Mouse (Mus musculus) kidney, postnatal 10 days (tissue): ENCODE measurements around the gene Pwwp2b.

Source experiments
- DNase-seq: peaks from one replicate; pipeline ENCODE4 v3.0.0; 2021; ENCODE audit warnings: mixed read lengths

Gene Pwwp2b

DNA sequence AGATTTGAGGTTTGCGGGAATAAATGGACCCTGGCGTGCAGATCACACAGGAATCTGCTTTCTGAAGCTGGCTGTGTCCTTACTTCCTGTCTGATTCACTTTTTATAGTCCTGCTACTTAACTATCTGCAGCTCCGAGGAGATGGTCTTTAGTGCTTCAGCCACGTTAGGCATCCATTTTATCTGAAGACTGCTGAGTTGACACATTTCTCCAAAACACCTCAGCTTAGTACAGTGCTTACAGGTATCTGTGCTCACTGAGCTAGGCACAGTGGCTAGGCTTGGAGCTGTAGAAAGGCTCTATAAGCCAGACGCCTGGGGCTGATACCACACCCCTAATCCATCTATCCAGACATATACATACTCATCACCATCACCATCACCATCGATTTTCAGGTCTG, 17.4 kb downstream of the Pwwp2b start:
- DNase-seq: no peak

DNA sequence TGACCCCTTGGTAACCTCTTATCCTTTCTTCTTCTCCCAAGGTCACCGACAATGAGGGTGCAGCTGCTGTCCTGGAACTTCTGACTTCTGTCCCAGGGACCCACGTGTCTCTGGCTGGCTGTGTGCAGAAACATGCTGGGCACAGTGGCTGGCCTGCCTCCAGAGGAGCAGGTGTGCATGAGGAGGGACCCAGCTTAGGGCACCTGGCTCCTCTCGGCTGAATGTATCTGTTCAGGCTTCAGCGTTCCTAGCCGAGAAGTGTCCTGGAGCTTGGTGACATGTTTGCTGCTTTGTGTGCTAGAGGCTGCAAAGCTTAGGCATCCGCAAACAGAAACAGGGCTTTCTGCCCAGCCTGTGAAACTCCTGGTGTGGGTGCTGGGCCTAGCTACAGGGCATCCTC, 18.1 kb downstream of the Pwwp2b start:
- no peak for DNase-seq

DNA sequence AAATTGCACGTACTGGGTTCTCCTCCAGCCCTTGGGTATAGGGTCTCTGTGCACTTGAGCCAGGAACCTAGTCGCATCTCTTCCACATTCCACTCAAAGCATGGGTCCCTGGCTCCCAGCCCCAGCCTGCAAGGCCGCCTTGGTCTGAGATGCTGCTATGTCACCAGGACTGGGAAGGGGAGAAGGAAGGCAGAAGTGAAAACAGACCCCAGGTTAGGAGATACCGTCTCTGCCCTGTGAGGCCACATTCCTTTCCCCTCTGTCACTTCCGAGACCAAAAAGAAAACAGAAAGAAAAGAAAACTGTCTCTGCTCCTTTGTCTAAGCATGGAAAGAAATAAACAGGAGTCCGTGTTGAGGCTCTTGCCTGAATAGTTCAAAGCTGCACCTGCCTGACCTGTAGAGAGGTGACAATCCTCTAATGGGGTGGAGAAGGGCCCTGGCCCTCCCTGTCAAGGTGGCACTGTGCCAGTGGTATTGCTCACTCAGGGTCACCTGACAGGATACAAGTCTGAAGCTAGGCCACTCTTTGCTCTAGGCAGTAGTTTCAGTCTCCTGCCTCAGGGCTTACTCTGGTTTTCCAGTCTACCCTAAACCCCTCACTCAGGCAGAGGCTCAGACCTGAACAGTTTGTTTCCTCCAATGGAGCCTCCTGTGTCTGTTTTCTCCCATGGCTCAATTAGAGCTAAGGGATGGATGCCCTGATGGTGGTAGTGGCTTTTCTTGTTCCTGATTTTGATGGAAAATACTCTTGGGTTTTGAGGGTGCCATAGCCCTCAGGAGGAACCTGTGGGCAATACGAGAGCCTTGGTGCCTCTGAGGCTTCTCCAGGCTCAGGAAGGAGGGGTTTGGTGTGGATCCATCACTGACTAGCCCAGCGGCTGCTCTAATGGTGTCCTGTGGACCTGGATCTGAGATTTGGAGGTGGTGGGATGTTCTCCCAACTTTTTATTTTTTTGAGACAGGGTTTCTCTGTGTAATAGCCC, 18.9 kb downstream of the Pwwp2b start:
- DNase-seq: peak; percentile 60

DNA sequence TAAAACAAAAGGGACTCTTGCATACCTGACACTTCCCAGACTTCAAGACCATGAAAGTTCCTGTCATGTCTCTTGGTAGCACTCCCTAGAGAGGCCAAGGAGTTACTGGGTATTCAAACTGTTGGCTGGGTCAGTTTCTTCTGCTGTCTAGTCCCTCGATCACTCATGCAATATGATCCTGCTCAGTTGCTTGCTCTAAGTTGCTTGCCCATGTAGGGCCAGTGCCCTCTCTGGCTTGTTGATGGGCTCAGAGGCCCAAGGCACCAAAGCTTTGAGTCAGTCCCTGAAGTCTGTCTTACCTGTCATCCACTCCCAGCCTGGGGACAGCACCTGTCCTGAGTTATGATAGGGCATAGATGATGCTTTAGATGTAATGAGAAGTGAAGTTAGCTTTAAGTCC, 22.5 kb downstream of the Pwwp2b start:
- no peak for DNase-seq

DNA sequence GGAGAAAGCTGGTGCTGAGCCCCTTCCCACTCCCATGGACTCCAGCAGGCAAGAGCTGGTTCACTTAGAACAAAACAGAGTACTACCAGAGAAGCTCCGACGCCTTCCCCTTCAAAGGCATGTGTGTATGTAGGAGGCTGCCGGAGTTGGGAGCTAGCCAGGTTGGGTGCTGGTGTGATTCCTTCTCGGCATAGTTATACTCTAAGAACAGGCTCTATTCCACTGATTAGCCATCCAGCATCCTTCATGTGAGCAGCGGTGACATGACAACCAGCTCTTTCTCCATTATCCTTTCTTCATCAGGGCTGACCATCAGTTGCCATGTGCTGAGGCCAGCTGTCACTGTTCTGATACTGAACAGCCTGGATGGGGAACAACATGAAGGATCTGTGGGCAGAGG, 23.6 kb downstream of the Pwwp2b start:
- no peak for DNase-seq

DNA sequence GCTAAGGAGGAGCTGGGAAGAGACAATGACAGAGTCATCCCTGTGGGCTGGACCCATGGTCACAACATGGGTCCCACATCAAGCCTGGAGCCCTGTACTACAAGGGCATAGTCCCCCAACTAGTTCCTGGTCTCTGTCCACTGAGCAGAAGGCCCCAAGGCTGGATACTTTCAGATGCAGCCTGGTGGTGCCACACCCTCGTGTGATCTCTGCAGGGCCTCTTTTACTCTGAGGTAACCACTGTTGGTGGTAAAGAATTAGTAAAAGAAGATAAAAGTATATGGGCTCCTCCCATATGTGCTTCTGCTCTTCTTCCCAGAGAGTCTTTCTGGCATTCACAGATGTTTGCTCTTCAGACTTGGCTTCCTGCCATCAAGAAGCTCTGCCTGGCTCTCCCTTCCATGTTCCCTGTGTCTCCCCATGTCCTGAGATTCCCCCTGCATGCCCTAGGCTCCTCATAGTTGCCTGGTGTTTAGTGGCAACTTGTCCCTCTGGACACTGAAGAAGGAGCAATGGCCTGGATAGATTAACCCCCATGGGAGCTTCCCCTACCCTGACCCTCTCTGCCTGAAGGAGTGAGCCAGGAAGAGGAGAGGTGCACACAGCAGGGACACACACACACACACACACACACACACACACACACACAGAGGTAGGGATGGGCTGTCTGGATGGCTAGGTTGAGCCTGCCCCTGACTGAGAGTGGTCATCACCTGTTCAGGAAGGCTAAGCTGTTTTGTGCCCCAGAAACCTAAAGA, 24.5 kb downstream of the Pwwp2b start:
- peak; percentile 52 for DNase-seq

DNA sequence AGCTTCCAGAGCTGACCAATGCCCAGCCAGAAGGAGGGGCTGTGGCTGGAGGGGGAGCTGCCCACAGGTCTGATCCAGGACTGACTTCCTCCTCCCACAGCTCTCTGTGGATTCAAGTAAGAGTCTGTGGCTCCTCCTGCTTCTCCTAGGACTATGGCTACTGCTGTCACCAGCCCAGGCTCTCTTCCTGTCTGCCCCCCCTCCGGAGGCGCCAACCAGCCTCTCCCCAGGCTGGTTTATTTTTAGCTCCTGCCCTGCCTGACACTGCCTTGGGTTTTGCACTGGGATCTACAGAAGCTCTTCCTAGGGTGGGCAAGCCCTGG, 25.1 kb downstream of the Pwwp2b start:
- peak; percentile 74 for DNase-seq

DNA sequence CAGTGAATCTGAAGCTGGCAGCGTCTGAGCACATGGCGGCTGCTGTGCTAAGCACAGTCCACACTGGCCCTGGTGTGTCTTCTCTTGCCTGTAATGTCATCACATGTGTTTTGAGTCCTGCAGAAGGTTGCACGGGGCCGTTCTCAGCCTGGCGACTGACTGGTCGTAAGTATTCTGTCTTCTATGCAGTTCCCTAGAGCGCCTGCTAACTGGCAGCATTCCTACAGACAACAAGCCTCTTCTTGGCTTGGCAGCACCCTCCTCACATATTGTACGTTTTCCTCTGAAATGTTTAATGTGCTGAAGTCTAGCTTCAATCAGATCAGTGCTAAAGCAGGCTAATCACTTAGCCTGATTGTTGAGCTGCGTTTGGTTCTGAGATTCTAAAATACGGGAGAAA, 27.3 kb downstream of the Pwwp2b start:
- DNase-seq: no peak

DNA sequence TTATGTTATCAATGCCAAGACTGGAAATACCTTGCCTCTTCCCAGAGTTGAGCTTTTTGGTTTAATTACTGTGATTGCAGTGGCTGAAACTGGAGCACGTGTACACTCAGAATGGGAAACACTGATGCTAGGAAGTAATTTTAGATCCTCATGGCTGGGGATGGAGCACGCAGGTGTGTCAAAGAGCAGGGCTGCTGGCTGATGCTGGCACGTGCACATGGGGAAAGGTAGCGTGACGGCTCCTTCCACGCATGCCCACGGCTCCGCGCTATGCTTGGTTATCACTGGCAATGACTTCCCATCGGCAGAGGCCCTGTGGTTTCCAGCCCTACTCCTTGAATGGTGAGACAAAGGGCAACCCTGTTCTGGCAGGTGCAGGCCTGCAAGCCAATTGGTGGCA, 27.9 kb downstream of the Pwwp2b start:
- no peak for DNase-seq

DNA sequence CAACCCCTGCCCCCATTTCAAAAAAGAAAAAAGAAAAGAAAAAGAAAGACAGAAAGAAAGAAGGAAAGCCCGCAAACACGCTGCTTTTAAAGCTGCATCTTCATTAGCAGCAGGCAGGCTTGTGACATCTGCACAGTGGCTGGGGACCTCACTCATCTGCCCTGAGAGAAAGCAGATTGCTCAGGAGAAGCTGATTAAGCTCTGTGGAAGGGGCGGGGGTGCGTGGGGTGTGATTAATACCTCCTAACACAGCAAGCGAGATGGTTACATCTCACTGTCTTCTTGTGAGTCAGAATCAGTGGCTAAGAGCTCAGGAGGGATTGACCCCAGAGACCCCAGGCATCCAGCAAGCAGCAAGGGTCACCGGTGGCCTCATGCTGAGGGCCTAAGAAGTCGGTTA, 29.3 kb downstream of the Pwwp2b start:
- no peak for DNase-seq

DNA sequence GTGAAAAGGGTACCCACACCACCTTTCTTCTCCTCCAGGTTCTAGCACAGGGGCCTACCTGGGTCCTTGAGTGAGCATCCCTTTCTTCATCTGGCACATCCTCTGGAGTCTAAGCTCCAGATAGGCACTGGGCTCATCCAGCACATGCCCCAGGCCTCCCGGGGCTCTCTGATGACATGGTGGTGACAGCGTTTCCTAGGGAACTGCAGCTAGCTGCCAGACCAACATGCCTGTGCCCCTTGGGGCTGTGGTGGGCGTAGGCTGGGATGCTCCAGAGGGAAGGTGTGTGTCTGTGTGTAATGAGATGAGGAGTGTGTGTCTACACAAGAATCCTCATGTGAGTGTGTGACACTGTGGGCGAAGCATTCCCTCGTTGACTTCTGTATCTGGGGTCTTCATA, 31.3 kb downstream of the Pwwp2b start:
- DNase-seq: no peak

DNA sequence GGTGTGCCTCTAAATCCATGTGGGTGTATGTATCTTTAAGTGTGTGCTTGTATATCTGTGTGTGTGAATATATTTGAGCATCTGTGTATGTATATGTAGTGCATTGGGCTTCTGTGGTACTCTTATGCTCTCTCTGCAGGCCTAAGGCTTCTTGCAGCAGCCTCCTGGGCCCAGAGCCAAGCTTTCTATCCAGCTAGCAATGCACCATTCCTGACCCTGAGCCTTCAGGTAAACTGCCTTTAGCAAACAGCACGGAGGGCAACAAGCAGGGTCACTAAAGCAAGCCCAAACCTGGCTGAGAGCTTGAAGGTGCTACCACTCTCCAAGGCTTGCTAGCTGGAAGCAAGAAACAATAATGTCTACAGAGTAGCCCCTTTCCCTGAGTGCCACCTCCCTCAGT, 31.8 kb downstream of the Pwwp2b start:
- DNase-seq: no peak

DNA sequence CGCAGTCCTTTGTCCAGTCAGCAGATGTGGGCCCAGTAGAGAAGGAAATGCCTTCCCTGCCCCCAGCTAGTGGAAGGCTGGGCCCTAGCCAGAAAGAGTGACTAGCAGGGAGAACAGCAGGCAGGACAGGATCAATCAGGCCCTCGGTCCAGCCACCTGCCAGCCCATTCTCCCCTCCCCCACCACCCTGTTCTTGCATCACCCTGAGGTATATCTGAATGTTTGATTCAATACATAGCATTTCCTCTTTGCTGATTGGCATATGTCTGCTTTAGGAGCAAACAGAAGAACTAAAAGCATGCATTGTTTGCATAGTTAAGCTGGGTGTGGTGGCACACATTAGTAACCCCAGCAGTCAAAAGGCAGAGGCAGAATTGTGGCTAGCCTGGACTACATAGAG, 32.9 kb downstream of the Pwwp2b start:
- DNase-seq: peak; percentile 66

DNA sequence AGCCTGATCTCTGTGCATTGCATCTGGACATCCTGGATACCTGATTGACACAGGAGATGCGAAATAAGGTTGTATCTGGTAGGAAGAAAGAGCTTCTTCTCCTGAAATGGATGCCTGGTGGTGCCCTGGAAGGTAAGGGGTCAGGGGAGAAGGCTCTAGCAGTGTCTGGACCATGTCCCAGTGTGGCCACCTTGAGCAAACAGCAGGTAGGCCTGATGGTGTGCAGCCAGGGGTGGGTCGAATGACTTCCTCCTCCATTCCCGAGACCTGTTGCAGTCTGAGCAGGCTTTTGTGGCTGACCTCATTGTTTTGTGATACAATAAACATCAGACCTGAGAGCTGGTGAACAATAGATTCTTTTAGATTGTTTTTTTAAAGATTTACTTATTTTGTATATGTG, 33.8 kb downstream of the Pwwp2b start:
- no peak for DNase-seq

DNA sequence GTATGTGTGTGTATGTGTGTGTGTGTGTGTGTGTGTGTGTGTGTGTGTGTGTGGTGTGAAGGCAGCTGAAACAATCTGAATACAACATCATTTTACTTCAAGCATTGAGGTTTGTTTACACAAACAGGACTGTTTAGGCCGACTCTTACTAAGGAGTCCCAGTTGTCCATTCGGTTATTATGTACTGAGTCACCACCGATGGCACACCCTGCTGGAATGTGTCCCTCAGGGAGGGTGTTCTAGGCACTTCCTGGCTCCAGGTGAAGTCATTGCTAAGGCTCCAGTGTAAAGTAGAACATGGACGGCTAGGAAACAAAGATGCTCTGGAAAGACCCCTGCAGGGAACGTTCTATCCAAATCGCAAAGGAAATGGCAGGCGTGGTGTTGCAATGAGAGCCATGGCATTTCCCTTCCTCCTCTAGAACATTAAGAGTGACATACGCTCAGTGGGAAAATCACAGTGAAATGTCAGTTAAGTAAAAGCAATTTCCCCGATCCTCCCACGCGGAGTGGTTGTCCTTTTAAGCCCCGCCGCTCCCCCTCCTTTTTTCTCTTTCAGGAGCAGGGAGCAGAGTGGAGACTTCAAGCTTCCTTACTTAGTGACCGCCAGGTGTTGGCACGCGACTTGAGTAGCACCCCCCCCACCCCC, 37.1 kb downstream of the Pwwp2b start:
- no peak for DNase-seq

DNA sequence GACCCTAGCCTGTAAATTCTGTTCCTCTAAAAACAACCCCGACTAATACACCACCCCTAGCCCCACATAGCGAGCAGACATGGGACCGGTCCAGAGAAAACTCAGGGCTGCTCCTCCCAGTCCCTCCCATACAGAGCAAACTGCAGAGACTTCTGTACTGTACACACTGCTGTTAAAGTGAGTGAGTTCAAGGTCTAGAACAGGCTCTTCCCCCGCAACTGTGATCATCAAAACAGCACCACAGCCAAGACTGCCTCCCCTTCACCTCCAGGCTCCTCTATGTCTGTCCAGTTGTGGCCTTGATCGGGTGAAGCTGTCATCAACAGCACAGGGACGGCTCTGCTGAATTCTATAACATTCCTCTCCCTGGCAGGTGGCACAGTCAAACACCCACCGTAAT, 40.3 kb downstream of the Pwwp2b start:
- no peak for DNase-seq

DNA sequence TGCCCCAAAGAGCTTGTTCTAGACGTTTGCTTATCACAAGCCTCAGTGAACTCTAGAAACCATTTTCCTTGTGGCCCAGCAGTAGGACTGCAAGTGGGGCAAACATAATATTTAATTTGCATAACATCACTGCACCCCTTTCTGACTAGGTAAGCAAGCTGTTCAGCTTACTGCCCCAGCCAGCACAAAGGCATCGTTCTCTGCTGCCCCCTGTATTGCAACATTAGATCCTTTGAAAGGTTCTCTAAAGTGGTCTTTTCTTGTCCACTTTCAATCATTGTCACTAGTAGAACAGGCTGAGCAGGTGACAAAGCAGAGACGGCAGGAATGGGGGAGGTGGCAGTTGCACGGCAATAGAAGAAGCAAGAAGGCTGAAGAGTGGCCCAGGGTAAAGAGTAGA, 45.1 kb downstream of the Pwwp2b start:
- DNase-seq: no peak

DNA sequence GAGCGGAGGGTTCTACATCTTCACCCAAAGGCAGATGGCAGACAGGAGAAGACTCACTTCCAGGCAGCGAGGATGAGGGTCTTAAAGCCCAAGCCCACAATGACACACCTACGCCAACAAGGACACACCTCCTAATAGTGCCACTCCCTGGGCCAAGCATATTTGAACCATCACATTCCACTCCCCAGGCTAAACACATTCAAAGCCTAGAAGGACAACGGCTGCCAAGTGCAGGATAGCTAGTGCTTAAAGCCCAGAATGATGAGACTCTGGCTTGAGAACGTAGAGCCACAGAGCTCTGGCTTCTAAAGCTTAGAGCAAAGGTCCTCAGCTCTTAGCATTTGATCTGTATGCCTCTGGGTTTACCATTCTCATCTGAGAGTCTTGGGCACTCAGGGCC, 45.8 kb downstream of the Pwwp2b start:
- DNase-seq: no peak

DNA sequence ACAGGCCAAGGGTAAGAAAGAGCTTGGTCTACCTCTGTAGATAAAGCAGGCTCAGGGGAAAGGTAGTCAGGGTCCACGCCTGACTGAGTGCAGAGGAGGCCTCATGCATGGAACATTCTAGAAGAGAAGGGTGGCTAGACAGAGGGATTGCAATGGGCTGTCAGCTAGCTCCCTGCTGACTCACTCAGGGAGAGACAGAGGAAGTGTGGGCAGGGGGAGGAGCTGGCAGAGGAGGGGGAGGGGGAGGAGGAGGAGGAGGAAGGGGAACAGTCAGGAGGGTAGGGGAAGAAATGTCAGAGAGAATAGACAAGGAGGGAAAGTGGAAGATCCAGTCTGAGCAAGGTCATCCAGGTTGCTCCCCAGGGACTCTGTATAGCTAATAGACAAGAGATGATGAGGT, 47.4 kb downstream of the Pwwp2b start:
- no peak for DNase-seq

DNA sequence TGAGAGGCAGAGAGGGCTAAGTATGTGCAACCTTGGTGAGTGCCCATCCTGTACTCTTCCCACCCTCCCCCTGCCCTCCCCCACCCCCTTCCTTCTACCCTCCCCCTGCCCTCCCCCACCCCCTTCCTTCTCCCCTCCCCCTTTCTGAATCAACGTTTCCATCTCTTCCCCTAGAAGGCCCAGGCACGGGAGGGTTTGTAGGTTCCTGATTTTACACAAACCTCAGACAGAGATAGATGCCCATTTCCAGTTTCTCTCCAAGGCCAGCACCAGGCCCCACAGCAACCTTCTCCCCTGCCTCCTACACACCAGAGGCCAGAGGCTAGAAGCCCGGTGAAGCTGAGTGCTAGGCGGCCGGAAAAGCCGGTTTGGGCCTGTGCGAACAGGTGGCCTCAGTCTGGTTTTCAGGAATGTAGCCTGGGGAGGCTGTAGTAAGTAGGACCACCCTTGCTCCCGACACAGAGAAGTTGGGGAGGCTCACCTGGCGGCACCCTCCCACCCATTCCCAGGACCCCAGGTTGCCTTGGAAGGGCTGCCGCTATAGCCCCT, 48.3 kb downstream of the Pwwp2b start:
- peak; percentile 66 for DNase-seq

DNA sequence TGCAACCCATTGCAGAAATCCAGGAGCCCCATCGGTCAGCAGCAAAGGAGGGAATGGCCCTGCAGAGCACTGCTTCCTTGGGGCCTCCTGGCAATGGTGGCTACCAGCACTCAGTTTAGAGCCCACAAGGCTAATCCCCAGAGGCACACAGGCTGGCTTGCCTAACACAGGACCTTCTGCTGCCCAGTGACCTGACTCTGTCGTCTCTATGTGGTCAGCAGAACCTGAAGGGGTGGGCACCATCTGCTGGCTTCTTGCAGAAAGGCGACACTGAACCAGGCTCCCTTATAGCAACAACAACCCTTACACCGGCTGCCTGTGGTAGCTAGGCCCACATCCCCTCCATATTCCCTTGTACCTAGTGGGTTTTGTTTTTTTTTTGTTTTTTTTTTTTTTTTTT, 50.2 kb downstream of the Pwwp2b start:
- peak; percentile 66 for DNase-seq

DNA sequence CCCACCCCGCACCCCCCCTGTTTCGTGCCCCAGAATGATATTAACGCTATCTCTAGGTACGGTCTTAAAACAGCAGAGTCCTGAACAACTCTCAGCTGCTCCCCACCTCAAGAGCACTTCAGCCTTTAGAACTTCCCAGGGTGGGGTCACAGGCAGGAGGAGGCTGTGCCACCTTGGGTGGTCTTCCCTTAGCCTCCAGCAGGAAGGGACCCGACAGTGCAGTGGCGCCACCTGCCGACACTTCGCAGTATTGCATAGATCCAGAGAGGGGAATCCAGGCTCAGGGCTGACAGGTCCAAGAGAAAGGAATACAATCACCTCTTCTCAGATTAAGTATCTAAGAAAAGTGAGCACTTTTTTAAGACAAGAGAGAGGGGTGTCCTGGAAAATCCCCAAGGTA, 51.1 kb downstream of the Pwwp2b start:
- peak; percentile 94 for DNase-seq

DNA sequence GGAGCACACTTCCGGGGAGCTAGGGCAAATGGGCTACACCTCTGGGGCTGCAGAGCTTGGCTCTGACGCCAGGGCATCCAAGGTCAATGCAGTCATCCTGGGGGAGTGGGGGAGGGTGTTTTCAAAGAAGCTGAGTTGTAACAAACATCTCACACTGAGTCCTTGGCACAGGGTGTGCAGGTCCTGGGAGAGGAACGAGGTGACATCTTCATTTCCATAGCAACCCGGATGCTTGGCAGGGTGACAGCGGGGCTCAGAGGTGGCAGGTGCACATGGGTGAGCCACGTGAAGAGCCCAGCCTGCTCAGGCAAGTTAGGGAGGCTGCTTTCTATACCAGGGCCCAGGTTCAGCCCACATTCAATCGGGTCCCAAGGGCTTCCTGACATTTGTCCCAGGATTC, 52.1 kb downstream of the Pwwp2b start:
- DNase-seq: no peak

DNA sequence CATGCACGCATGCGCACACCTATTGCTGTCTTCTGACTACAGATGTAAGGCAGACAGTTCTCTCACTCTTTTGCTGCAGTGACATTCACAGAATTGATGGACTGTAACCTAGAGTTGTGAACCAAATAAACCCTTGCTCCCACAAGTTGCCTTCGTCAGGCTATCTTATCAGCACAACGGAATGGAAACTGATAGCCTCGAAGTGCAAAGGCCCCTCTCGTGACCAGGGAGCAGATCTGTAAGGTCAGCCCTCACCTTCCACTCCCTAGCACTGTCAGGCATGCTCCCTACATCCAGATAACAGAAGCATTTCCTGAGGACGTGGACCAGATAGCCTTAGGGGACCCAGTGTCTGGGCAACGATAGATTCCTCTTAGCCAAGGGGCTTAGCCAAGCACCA, 53.2 kb downstream of the Pwwp2b start:
- DNase-seq: no peak
